Mouse (Mus musculus): ENCODE results near the gene Ralgps2.

The Ralgps2 gene

GRCm38 (mm10) chr1:156770845-156771244, 168.6 kb downstream of the Ralgps2 start:
- in situ Hi-C loops (cut with MboI, MseI), result no loop called here

DNA sequence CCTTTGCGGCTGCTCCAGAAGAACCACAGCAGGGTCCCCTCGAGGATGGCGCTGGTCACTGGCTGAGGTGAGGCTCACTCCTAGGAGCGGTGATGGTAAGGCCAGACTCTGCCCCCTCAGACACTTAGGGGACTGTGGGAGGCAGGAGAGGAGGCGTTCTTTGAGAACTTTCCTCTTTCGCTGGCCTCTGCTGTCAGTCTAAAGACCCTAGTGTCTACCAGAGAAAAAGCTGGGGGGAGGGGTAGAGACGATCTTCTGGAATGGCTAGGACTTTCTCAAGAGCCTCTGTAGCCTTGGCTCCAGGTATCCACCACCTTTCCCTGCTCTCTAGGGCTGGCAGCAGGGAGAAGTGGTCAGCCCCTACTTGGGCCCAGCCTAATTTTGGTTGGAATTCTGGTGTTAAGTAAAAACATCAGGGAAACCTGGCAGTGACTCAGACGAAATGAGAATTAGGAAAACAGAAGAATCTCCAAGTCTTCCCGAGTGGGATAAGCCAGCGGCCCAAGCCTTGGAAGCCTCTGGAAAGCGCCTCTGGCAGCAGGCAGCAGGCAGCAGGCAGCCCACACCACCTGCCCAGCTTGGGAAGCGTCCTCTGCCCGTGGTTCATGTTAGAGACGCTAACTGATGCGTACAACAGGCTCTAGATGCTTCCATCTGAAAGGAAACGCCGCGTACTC, 169.7 kb downstream of the Ralgps2 start:
- in situ Hi-C loops (cut with MboI, MseI), result no loop called here

- in situ Hi-C loops (cut with MboI, MseI), result no loop called here
These were observed 170.3 kb downstream of the Ralgps2 start for GRCm38 (mm10) chr1:156769163-156769562.

DNA sequence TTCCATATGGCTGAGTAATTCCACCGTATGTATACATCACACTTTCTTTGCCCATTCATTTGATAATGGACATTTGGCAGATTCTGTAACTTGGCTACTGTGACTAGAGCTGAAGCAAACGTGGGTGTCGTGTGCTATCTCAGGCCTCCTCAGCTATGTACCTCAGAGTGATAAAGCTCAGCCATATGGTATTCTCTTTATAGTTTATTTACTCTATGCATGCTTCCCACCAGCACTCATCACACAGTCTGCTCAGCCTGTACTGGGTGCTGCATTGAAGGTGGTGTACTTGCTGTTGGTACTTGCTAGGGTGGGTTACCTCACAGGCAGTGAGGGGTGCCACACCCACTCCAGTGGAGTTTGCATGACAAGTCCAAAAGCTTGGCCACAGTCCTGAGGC, 174.1 kb downstream of the Ralgps2 start:
- in situ Hi-C loops (cut with MboI, MseI), result no loop called here

GRCm38 (mm10) chr1:156764584-156764983, 174.8 kb downstream of the Ralgps2 start:
- in situ Hi-C loops (cut with MboI, MseI), result no loop called here

DNA sequence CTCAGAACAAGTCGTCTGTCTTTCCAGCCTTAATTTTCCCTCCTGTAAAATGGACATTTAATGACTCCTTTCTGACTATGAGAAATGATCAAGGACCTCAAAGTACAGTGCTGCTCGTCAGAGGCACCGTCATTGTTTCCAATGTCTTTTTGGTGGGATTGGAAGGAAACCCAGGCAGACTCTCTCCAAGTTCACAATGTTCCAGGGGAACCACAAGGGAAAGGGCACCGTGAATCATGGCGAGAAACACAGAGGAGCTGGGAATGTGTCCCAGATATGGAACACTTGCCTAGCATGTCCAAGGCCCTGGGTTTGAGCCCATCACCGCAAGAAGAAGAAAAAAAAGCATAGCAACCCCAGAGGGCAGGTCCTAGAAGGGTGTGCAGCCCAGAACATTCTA, 176.1 kb downstream of the Ralgps2 start:
- in situ Hi-C loops (cut with MboI, MseI), result no loop called here

- in situ Hi-C loops (cut with MboI, MseI), result no loop called here
These were observed 178.0 kb downstream of the Ralgps2 start for GRCm38 (mm10) chr1:156761430-156761801.

GRCm38 (mm10) chr1:156760549-156761429, 178.6 kb downstream of the Ralgps2 start:
- in situ Hi-C loops (cut with MboI, MseI), result no loop called here

GRCm38 (mm10) chr1:156758326-156758725, 181.1 kb downstream of the Ralgps2 start:
- in situ Hi-C loops (cut with MboI, MseI), result no loop called here

- in situ Hi-C loops (cut with MboI, MseI), result no loop called here
These were observed 184.6 kb downstream of the Ralgps2 start for GRCm38 (mm10) chr1:156754608-156755413.

Measured in T-helper 2 cell (primary cell).